Mouse (Mus musculus) forelimb bud, embryonic 11.5 days (tissue): ENCODE measurements at regions not wholly inside any gene's neighbourhood (a gene's known extent, or its start where the extent isn't known, plus 50 kb on each side); places are given as distances from the start of the nearest gene placed in this dataset.
"Not testable (repeated sequence)": the region's sequence is repeated elsewhere in the genome, so short reads cannot be mapped to it uniquely, and the experiment has no call there.

Source experiments
- DNase-seq: peaks from one replicate; pipeline ENCODE4 v3.0.0-alpha.2; 2012; ENCODE audit warnings: low read depth, low spot score

GRCm38 (mm10) chr4:23009196-23009595, 521.0 kb upstream of the Pou3f2 start:
- DNase-seq = not testable (repeated sequence)

DNA sequence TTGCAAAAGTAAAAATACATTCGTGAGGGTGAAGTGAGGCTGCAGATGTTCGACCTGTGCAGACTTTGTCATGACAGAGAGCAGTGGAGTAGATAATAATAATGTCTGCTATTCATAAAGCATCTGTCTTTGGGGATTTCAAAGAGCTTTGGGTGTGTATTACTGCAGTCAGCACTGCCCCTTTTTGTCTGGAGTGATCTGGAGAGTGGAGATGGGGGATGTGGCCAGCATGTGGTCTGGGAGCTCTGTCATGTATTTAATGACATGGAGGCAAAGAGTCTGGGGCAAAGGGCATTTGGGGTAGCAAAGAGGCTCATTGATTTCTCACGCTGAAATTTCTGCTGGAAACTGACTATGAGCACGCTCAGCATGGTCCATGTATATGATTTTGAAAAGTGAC, 510.8 kb upstream of the Pou3f2 start:
- no peak for DNase-seq

GRCm38 (mm10) chr4:22997198-22997985, 509.2 kb upstream of the Pou3f2 start:
- DNase-seq = peak; percentile 46

DNA sequence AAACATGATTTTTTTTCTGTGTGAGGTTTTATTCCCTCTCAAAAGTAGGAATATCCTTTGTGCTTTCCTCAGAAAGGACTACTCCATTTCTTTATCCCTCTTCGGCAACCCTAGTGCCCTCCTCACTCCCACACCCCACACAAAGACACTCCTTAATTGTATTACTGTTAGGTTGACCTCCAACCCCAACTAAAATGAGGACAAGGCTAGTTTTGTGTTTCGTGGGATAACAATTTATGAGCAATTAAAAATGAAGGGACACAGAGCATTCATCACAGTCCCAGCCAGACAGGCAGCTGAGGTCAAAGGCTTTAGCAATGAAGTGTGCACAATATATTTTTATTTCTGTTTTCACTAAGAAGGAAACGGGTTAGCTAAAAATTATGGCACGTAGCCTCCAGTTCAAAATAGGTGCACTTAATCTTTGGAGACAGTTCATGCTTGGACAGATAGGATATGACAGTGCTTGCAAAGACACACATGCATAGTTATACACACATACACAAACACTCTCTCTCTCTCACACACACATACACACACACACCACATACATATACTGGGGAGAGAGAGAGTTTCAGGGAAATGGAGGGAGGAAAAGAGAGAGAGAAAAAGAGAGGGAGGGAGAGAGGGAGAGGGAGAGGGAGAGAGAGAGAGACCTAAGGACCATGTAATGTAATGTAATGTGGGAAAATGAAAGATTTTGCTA, 498.8 kb upstream of the Pou3f2 start:
- peak; percentile 46 for DNase-seq

GRCm38 (mm10) chr4:22973585-22974116, 485.5 kb upstream of the Pou3f2 start:
- DNase-seq = no peak

GRCm38 (mm10) chr4:22972784-22973584, 484.8 kb upstream of the Pou3f2 start:
- DNase-seq = no peak

GRCm38 (mm10) chr4:22971127-22971526, 483.0 kb upstream of the Pou3f2 start:
- DNase-seq = no peak

- peak; percentile 61 for DNase-seq
Measured at GRCm38 (mm10) chr4:22970495-22970894, 482.3 kb upstream of the Pou3f2 start.

GRCm38 (mm10) chr4:22949422-22949821, 461.3 kb upstream of the Pou3f2 start:
- DNase-seq = no peak

- DNase-seq = no peak
Measured at GRCm38 (mm10) chr4:22948880-22949279, 460.7 kb upstream of the Pou3f2 start.

GRCm38 (mm10) chr4:22946788-22947406, 458.7 kb upstream of the Pou3f2 start:
- peak; percentile 36 for DNase-seq

DNA sequence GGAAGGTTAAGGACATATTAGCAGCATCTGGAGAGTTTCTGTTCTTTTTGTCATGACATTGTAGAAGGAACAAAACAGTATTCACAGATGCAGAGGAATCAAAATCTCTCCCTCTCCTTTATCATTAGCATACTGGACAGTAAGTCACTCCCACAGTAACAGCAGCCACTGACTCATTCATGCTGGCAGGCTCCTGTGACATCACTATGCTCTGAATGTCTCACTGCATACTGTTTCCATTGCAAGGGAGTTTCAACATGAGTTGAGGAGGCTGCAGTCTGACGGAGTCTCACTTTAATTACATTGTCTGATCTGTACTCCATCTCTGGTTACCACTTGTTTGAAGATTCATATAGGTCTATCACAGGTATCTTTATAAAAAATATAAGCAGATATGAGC, 450.1 kb upstream of the Pou3f2 start:
- no peak for DNase-seq

GRCm38 (mm10) chr4:22924181-22924580, 436.0 kb upstream of the Pou3f2 start:
- DNase-seq = no peak

DNA sequence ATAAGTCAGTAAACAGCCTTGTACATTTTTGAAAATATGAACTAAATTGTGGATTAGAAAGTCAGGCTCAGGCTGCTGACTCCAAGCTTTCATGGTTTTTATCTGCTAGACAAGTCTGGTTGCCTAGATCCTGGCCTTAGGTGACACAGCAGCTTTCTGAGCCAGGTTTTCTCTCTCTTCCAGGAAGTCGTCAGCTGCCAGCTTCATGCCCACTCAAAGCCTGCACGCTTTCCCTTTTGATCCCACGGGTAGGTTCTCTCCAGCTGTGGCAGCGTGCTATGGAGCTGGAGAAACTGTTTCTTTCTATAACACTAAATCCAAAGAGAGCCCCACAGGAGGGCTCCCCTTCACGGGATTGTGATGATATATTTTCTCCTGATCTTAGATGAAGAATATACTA, 426.7 kb upstream of the Pou3f2 start:
- DNase-seq = no peak

- no peak for DNase-seq
Measured at GRCm38 (mm10) chr4:22892694-22893046, 404.5 kb upstream of the Pou3f2 start.

DNA sequence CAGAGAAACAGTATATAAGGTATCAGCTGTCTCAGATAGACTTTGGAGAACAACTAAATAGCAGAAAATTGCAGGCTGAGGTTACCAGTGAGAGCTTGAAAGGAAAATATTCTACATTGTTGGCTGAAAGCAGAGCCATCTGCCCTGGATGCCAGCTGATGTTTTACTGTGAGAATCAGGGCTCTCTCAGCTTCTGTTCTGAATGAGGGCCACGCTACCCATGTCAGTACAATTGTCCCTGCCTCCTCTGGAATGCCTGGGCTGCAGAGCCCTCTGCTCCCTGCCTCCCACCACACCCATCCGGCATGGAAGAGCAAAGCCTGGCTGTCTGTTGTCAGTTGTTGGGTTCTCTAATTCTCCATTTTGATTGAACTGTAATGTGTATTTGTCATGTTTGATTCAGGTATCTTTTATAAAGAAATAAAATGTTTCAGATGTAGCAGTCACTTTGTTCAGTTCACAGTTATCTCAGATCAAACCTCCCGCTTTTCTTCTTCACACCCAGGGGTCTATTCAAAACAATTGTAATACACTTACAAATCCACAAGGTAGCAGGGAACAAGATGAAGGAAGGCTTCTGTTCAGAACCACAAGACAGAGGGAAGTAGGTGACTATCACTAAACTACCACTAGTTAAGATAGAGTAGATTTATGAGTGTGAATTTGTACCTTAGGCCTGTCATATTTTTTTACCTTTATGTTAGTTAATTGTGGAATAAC, 404.0 kb upstream of the Pou3f2 start:
- DNase-seq = no peak

- no peak for DNase-seq
Measured at GRCm38 (mm10) chr4:22880692-22881091, 392.5 kb upstream of the Pou3f2 start.

- no peak for DNase-seq
Measured at GRCm38 (mm10) chr4:22875392-22875791, 387.2 kb upstream of the Pou3f2 start.

- no peak for DNase-seq
Measured at GRCm38 (mm10) chr4:22836124-22836445, 347.9 kb upstream of the Pou3f2 start.

- DNase-seq = peak; percentile 14
Measured at GRCm38 (mm10) chr4:22835381-22836123, 347.4 kb upstream of the Pou3f2 start.
